Mouse (Mus musculus) ES-E14 (cell line): ENCODE data around the gene 9530077C05Rik. TPM values are rescaled to one million over a fixed set of nuclear protein-coding genes. Genes with fewer than 3 reads are reported as not detected.
"Not testable (repeated sequence)": the region's sequence is repeated elsewhere in the genome, so short reads cannot be mapped to it uniquely, and the experiment has no call there.

Experiments used
- DNase-seq: peaks from one replicate; pipeline ENCODE4 v3.0.0-alpha.2; 2013; ENCODE audit warnings: low read depth, low spot score
- H3K27ac ChIP-seq: 2 replicates; pipeline ENCODE4 v1.5.1; 2012; ENCODE audit warnings: low read depth, mild to moderate bottlenecking, low read length, moderate library complexity, mixed read lengths; ENCODE audit not compliant: poor library complexity, insufficient read depth, severe bottlenecking
- H3K36me3 ChIP-seq: 2 replicates; pipeline ENCODE4 v1.6.1; 2012; ENCODE audit warnings: mild to moderate bottlenecking, low read length, moderate library complexity, mixed read lengths; ENCODE audit not compliant: control insufficient read depth, poor library complexity, insufficient read depth, severe bottlenecking
- H3K4me1 ChIP-seq, 2 experiments: fragments of 150-350 bp in 1 of 2; sonication (generic) in 1 of 2; 2 replicates each; pipeline ENCODE4 v1.6.1; 2012; ENCODE audit warnings: low read length in 2 of 2, mild to moderate bottlenecking in 1 of 2, mixed read lengths in 1 of 2; ENCODE audit not compliant: control insufficient read depth in 2 of 2, insufficient read depth in 2 of 2, poor library complexity in 1 of 2
- H3K4me3 ChIP-seq, 2 experiments: fragments of 150-350 bp in 1 of 2; sonication (generic) in 1 of 2; 2 replicates each; pipeline ENCODE4 v1.5.1; 2012; ENCODE audit warnings: low read length in 2 of 2, low read depth in 1 of 2, mild to moderate bottlenecking in 1 of 2, mixed read lengths in 1 of 2; ENCODE audit not compliant: insufficient read depth in 1 of 2, poor library complexity in 1 of 2, severe bottlenecking in 1 of 2
- H3K9ac ChIP-seq: 2 replicates; pipeline ENCODE4 v1.6.1; 2012; ENCODE audit warnings: low read depth, mild to moderate bottlenecking, low read length, mixed read lengths; ENCODE audit not compliant: poor library complexity, insufficient read depth, severe bottlenecking
- H3K9me3 ChIP-seq: fragments of 150-350 bp; sonication (generic); 2 replicates; pipeline ENCODE4 v1.6.1; 2012; ENCODE audit warnings: low read depth, mild to moderate bottlenecking, low read length; ENCODE audit not compliant: control insufficient read depth, insufficient read depth
- CHD2 ChIP-seq: IDR thresholded peaks from 2 replicates; pipeline ENCODE4 v1.6.1; 2014; ENCODE audit warnings: mild to moderate bottlenecking, low read depth, low read length, inconsistent platforms
- HCFC1 ChIP-seq: IDR thresholded peaks from 2 replicates; pipeline ENCODE4 v1.6.1; 2012; ENCODE audit warnings: low read length, inconsistent platforms, borderline replicate concordance; ENCODE audit not compliant: insufficient read depth
- MAFK ChIP-seq: IDR thresholded peaks from 2 replicates; pipeline ENCODE4 v1.6.1; 2014; ENCODE audit warnings: mild to moderate bottlenecking, low read depth, low read length, inconsistent platforms; ENCODE audit not compliant: insufficient read depth
- ZC3H11A ChIP-seq: IDR thresholded peaks from 2 replicates; pipeline ENCODE4 v1.6.1; 2012; ENCODE audit warnings: low read depth, mild to moderate bottlenecking, inconsistent platforms, low read length, borderline replicate concordance
- ZNF384 ChIP-seq: IDR thresholded peaks from 2 replicates; pipeline ENCODE4 v1.6.1; 2012; ENCODE audit warnings: low read depth, low read length, inconsistent platforms
- in situ Hi-C, 2 experiments: fragments of 600-800 bp; cut with MboI; formaldehyde crosslinking; loops; one replicate each; pipeline ENCODE4 v1.15.1; 2025; ENCODE audit warnings: low sequenced_read_pairs in 2 of 2, inconsistent platforms in 1 of 2; ENCODE audit not compliant: unreplicated experiment in 2 of 2
- total RNA-seq: library from RNA; depleted of rRNA; stranded (reverse); fragments of 300-350 nt; gene quantifications from 2 replicates; pipeline ENCODE4 v1.2.3, GENCODE M21; 2012

The 9530077C05Rik gene
- total RNA-seq, 1 experiment, result 2.2 TPM

DNA sequence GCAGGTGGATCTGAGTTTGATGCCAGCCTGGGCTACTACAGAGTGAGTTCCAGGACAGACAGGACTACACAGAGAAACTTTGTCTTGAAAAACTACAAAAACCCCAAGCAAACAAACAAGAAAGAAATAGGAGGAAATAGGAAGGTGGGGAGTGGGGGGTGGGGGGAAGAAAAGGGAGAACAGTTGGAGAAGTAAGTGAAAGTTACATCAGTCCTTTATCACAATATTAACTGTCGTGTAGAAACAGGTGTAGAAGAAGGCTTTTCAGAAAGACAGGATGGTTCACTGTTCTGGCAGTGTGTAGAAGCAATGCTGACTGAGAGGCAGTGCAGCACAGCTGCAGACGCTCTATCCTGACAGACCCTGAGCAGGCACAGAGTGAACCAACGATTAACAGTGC lies 8.3 kb upstream of the 9530077C05Rik start:
- Histone ChIP-seq H3K9ac (no peak overlapping the region), H3K4me1 (peaks cover 0 to 3% of the 10 kb centered on the region in 2 experiments; a peak in 2 of 4 replicates), H3K36me3 (no peaks in the 10 kb centered on the region; the same call in 1 of the 2 replicates), H3K4me3 (no peak overlapping the region), H3K27ac (no peak overlapping the region), H3K9me3 (no peaks in the 10 kb centered on the region)
- in situ Hi-C loops, result no loop called here
- TF ChIP-seq ZC3H11A (no peak), ZNF384 (no peak), MAFK (no peak), HCFC1 (no peak), CHD2 (no peak)
- no peak for DNase-seq

DNA sequence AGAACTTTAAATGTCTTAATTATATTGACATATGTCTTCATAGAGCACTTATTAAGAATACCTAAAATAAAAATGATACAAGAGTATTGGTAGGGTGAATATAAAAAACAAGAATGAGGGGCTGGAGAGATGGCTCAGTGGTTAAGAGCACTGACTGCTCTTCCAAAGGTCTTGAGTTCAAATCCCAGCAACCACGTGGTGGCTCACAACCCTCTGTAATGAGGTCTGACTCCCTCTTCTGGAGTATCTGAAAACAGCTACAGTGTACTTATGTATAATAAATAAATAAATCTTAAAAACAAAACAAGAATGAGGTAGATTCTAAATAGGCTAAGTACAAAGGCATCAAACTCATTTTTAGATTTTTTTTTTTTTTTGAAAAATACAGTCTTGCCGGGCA lies 7.8 kb upstream of the 9530077C05Rik start:
- H3K9me3 ChIP-seq, H3K4me3 ChIP-seq, H3K27ac ChIP-seq, in situ Hi-C loops, H3K9ac ChIP-seq, H3K36me3 ChIP-seq, H3K4me1 ChIP-seq, DNase-seq: not testable (repeated sequence)

DNA sequence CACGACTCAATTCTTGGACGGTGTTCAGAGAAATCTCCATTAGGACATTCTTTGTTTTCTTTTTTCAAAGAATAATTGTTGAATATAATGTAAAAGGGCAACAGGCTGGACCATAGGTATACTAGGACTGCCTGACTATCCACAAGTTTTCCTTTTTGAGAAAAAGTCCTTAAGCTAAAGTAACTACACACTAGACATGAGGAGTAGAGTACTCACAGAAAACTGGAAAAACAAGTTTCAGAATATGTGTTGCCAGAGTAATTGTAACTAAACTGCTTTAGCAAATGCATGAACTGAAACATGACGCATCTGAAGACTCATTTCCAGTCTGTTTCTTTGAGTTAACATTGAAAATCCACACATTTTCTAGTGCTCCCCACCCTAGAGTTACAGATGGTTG lies 5.9 kb upstream of the 9530077C05Rik start:
- Histone ChIP-seq H3K9ac (no peak overlapping the region), H3K4me3 (no peak overlapping the region), H3K27ac (no peak overlapping the region), H3K36me3 (no peaks in the 10 kb centered on the region), H3K4me1 (peaks cover 0 to 3% of the 10 kb centered on the region in 2 experiments; a peak in 2 of 4 replicates), H3K9me3 (no peaks in the 10 kb centered on the region)
- in situ Hi-C loops, result no loop called here
- no peak for DNase-seq
- TF ChIP-seq MAFK (no peak), ZNF384 (no peak), HCFC1 (no peak), CHD2 (no peak), ZC3H11A (no peak)

DNA sequence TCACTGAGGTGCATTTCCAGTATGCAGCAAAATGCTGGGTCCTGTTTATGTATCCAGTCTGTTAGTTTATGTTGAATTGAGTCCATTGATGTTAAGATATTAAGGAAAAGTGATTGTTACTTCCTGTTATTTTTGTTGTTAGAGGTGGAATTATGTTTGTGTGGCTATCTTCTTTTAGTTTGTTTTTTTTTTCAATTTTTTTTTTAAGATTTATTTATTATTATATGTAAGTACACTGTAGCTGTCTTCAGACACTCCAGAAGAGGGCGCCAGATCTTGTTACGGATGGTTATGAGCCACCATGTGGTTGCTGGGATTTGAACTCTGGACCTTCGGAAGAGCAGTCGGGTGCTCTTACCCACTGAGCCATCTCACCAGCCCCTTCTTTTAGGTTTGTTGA lies 3.7 kb upstream of the 9530077C05Rik start:
- H3K9me3 ChIP-seq, H3K9ac ChIP-seq, H3K4me3 ChIP-seq, DNase-seq, H3K4me1 ChIP-seq, in situ Hi-C loops, H3K36me3 ChIP-seq, H3K27ac ChIP-seq: not testable (repeated sequence)

GRCm38 (mm10) chr9:22408344-22408743 lies 3.0 kb upstream of the 9530077C05Rik start:
- H3K9ac ChIP-seq, H3K9me3 ChIP-seq, H3K36me3 ChIP-seq, H3K4me3 ChIP-seq, in situ Hi-C loops, DNase-seq, H3K4me1 ChIP-seq, H3K27ac ChIP-seq: not testable (repeated sequence)
